Mouse (Mus musculus) layer of hippocampus, postnatal 36 days (tissue): ENCODE results near the gene Lmtk3. TPM values are rescaled to one million over a fixed set of nuclear protein-coding genes. Genes with fewer than 3 reads are reported as not detected.
A peak's percentile ranks its signal among the peaks of the same experiment; 100 is the strongest.

Source experiments
- DNase-seq, 2 experiments: peaks; one replicate each; pipeline ENCODE4 v3.0.0; 2022
- total RNA-seq, 2 experiments: library from RNA; stranded (reverse); gene quantifications; 2 replicates each; pipeline ENCODE4 v1.2.3; 2021

The Lmtk3 gene
- total RNA-seq, 2 experiments from 2014 or later: 285 to 298 TPM

- DNase-seq: peak; percentile 89 to 91
These were observed 1.2 kb downstream of the Lmtk3 start, which contains the start of gene Sult2b1 for GRCm38 (mm10) chr7:45784524-45785372. Sult2b1 (minus strand) TSS chr7:45784669.

GRCm38 (mm10) chr7:45785388-45786135, 2.0 kb downstream of the Lmtk3 start:
- peak in 1 of 2 experiments; percentile 15 for DNase-seq

- peak; percentile 39 to 40 for DNase-seq
These were observed 2.6 kb downstream of the Lmtk3 start for GRCm38 (mm10) chr7:45786136-45786578.

GRCm38 (mm10) chr7:45786661-45787413, 3.3 kb downstream of the Lmtk3 start:
- peak; percentile 52 to 63 for DNase-seq

- peak in 1 of 2 experiments; percentile 8 for DNase-seq
These were observed 4.1 kb downstream of the Lmtk3 start for GRCm38 (mm10) chr7:45787642-45788041.

GRCm38 (mm10) chr7:45790721-45791120, 7.2 kb downstream of the Lmtk3 start:
- no peak for DNase-seq

- DNase-seq: peak in 1 of 2 experiments; percentile 22
These were observed 8.4 kb downstream of the Lmtk3 start for GRCm38 (mm10) chr7:45791756-45792490.

- no peak for DNase-seq
These were observed 9.7 kb downstream of the Lmtk3 start for GRCm38 (mm10) chr7:45793240-45793639.

GRCm38 (mm10) chr7:45793969-45794585, 10.5 kb downstream of the Lmtk3 start:
- no peak for DNase-seq

GRCm38 (mm10) chr7:45794971-45795370, 11.4 kb downstream of the Lmtk3 start:
- DNase-seq: no peak

GRCm38 (mm10) chr7:45796950-45797349, 13.4 kb downstream of the Lmtk3 start:
- no peak for DNase-seq

GRCm38 (mm10) chr7:45797661-45798510, 14.3 kb downstream of the Lmtk3 start:
- peak in 1 of 2 experiments; percentile 8 for DNase-seq

GRCm38 (mm10) chr7:45798511-45798836, 14.9 kb downstream of the Lmtk3 start:
- DNase-seq: no peak

GRCm38 (mm10) chr7:45798931-45799330, 15.4 kb downstream of the Lmtk3 start:
- no peak for DNase-seq

GRCm38 (mm10) chr7:45800001-45800400, 16.5 kb downstream of the Lmtk3 start:
- DNase-seq: no peak

GRCm38 (mm10) chr7:45800546-45801204, 17.1 kb downstream of the Lmtk3 start:
- DNase-seq: no peak

- peak; percentile 87 to 89 for DNase-seq
These were observed 17.8 kb downstream of the Lmtk3 start for GRCm38 (mm10) chr7:45801348-45801747.

- no peak for DNase-seq
These were observed 19.0 kb downstream of the Lmtk3 start for GRCm38 (mm10) chr7:45802551-45802950.

- DNase-seq: no peak
These were observed 22.4 kb downstream of the Lmtk3 start for GRCm38 (mm10) chr7:45805941-45806340.

- no peak for DNase-seq
These were observed 24.9 kb downstream of the Lmtk3 start for GRCm38 (mm10) chr7:45808471-45808870.
